Mouse (Mus musculus): Measurements from ENCODE around the gene Tuba1b.

GRCm38 (mm10) chr15:98942081-98942480, 7.7 kb upstream of the Tuba1b start:
- TF ChIP-seq CTCF (IDR thresholded peaks at IDR 0.05; ENCODE audit: low read depth, low read length) (no peak), EP300 (IDR thresholded peaks at IDR 0.05; ENCODE audit: insufficient read depth, low read depth, low read length) (no peak)
